Mouse (Mus musculus) brain, embryonic 18.5 days (tissue): ENCODE results near the gene Ccdc42.
A peak's percentile ranks its signal among the peaks of the same experiment; 100 is the strongest.

Experiments
- DNase-seq: peaks from one replicate; pipeline ENCODE4 v3.0.0-alpha.2; 2012; ENCODE audit warnings: low read depth, low spot score

Gene Ccdc42

DNA sequence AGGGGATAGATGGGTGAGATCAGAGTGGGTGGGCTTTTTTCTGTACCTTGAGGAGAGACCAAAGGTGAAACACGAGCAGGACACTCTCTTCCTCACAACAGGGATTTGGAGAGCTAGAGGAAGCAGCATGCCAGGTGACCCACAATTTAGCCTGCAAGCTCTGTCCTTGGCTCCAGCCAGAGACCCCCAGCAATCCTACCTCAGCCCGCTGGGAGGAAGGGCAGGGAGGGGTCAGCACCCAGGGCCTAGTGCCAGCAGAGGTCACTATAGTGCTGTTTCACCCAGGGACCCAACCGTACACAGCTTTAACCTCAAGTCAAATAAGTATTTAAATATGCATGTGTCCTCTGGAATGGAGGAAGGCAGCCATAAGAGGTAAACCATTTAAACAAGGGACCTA is 931 bp upstream of the Ccdc42 start:
- no peak for DNase-seq

- no peak for DNase-seq
Observed at GRCm38 (mm10) chr11:68589055-68589809, 2.4 kb downstream of the Ccdc42 start.

GRCm38 (mm10) chr11:68591708-68592107 is 4.9 kb downstream of the Ccdc42 start:
- DNase-seq: no peak

- DNase-seq: no peak
Observed at GRCm38 (mm10) chr11:68593247-68593646, 6.4 kb downstream of the Ccdc42 start.

GRCm38 (mm10) chr11:68597912-68598311 is 11.1 kb downstream of the Ccdc42 start:
- DNase-seq: no peak

- no peak for DNase-seq
Observed at GRCm38 (mm10) chr11:68600551-68601021, 13.8 kb downstream of the Ccdc42 start.

DNA sequence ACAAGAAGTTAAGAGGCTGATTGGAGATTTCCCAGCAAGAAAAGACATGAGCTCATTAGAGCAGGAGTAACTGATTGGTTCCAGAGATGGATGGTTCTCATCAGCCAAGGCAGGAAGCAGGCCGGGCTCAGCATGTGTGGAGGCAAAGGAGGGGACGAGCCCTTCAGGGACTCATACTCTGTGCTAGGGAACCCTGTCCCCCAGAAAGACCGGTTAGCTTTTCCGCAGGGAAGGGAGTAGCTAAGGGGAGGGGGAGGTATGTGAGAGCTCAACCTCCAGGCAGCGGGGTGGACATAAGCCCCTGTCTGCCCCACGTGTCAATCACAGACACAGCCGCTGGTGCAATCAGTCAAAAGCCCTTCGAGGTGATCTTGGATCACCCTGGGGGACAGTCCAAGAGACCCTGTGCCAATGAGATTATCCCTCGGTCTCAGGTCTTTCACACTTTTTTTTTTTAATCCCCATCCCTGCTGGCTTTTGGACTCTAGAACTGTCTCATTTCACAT is 14.7 kb downstream of the Ccdc42 start:
- DNase-seq: no peak

DNA sequence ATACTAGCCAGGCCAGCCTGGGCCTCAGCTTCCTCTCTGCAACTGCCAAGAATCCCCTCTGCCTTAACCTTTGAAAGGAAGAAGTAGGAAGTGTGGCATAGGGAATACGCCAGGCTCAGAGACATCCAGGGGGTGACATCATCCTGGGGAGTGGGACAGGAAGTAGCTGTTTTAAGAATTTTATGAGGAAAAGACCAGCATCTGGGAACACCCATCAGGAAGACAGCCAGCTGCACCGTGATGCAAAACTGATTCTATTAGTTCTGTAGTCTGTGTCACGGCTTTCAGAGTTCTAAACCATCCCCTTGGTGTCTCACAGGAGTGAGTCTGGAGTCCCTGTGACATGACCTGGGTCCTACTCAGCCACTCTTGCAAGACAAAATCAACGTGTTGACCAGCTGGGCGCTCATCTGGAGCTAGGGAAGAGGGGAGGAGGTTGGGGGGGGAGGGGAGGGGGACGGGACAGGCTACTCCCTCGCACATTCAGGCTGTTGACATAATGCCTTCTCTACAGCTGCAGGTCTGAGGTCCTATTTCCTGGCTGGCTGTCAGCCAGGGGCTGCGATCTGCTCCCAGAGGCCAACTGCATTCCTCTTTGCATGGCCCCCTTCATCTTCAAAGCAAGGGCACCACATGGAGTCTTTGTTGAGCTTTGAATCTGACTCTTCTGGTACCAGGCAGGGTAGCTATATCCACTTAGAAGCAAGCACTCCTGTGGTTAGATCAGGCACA is 15.5 kb downstream of the Ccdc42 start:
- DNase-seq: no peak

- DNase-seq: no peak
Observed at GRCm38 (mm10) chr11:68607046-68607445, 20.2 kb downstream of the Ccdc42 start.

GRCm38 (mm10) chr11:68609910-68610566 is 23.2 kb downstream of the Ccdc42 start:
- no peak for DNase-seq

DNA sequence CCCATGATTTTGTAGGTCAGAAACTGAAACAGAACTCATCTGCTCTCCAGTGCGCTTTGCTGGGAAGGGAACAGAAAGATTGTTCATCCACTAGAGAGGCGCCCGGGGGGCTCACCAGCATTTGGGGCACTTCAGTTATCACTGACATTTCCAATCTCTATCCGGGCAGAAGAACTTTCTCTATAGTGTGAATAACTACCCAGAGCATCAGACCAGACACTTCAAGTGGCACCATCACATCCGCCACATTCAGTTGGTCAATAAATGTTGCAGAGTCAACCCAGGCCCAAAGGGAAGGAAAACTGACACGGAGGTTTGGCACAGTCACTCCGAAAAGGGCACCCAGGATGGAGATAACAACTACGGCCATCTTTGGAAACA is 23.7 kb downstream of the Ccdc42 start:
- no peak for DNase-seq

DNA sequence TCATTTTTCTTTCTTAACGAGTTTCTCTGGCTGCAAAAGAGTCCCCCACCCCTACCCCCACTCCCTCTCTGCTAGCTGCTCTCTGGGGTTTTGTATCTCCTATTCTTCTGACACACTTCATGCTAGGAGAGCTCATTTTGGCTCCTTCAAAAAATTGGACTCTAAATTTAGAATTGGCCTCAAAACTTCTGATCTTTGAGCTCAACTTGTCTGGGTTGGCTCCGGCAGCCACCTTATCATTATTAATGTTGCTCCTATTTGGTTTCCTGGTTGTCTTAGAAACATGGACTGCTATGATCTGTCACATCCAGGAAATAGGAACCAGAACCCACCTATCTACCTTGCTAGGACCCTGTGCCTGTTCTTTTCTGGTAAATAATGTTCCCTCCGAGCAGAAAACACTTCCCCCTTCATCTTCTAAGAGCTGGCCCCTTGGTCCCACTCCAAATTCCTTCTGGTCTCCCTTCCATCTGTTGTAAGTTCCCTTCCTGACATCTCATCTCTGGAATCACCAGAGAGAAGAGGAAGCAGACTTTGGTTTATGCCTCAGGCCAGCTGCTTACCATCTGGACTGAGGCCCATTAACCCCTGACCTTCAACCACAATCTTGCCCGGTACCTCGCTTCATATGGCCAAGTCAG is 26.4 kb downstream of the Ccdc42 start:
- no peak for DNase-seq

DNA sequence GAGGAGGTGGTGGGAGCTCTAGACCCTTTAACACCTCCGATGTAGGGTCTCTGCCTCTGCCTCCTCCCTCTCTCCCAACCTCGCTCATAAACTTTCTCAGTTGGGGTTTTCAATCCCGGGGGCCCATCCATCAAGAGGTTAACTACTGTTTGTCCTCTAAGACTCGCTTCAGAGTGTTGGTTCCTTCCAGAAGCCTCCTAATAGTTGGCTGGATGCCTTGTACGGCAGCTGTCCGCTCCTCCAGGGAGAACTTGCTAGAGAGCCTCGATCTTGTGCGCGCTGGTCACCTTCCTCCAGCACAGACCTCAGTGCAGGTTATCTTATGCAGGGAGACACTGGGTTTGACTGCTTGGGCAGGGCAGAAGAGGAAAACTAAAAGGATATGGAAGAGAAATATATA is 35.9 kb downstream of the Ccdc42 start:
- DNase-seq: no peak

DNA sequence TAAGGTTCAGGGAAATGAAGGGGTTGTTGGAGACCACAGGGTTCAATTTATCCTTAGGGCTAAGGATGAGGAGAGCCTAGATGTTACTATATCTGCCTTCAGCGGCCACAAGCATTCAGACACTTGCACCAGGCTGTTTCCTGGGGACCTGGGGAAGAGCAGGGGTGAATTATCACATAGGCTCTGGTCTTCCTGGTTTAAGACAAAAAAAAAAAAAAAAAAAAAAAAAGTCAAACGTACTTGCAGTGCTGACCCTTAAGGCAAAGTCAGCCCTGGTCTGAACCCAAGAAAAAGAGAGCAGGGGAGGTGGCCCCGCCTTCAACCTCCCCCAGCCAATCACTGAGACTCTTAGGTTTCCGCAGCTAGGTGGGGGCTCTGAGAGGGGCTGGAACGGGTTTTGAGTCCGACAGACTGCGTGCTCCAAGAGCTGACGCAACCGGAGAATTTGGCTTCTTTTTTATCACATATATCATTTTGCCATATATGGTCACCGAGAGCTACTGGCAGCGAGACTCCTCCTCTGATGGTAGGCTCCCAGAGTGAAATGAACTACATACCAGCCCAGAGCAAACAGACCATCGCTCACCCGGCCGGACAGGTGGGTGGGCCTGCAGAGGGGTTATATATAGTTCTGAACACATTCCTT is 36.5 kb downstream of the Ccdc42 start:
- DNase-seq: peak; percentile 60

- DNase-seq: no peak
Observed at GRCm38 (mm10) chr11:68623871-68624258, 37.0 kb downstream of the Ccdc42 start.

- DNase-seq: peak; percentile 59
Observed at GRCm38 (mm10) chr11:68631611-68632316, 44.9 kb downstream of the Ccdc42 start.

GRCm38 (mm10) chr11:68637861-68638615 is 51.2 kb downstream of the Ccdc42 start:
- no peak for DNase-seq

DNA sequence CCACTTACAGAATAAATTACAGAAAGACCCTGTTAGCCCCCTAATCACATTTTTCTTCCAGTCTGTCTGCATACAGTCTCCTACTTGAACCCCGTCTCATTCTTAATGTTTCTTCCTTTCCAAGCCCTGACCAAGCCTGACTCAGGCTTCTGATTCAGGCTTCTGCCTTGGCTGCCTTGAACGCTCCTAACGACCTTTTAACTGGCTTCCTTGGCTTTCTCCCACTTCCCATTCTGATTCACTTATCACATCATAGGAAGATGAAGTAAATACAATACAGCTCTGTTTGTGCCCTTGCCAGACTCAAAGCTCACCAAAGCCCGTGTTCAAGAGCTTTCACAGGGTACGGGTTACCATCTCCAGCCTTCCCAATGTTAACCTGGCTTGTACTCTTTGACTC is 54.5 kb downstream of the Ccdc42 start:
- DNase-seq: no peak

DNA sequence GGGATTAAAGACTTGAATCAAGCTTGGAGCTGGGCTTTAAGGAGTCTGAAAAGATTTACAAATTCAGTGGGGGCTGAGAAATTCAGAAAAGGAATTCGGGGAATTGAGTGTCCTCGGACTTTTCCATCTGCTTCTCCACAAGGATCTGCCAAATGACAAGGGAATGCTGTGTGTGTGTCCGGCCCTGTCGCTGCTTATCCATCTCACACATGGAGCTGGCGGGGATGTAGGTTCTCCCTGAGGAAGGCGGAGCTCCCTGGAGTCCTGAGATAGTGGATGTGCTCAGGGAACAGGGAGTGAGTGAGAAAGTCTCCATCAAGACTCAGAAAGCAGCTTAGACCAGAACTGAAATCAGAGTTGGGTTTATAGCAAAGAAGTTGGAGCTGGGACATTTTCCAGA is 58.0 kb downstream of the Ccdc42 start:
- DNase-seq: no peak
